Mouse (Mus musculus) lung, postnatal 25 days (tissue): ENCODE measurements around the gene Ppp1r16b.
A peak's percentile ranks its signal among the peaks of the same experiment; 100 is the strongest.

Source experiments
- DNase-seq: peaks from one replicate; pipeline ENCODE4 v3.0.0; 2022; ENCODE audit warnings: low spot score

Ppp1r16b gene

DNA sequence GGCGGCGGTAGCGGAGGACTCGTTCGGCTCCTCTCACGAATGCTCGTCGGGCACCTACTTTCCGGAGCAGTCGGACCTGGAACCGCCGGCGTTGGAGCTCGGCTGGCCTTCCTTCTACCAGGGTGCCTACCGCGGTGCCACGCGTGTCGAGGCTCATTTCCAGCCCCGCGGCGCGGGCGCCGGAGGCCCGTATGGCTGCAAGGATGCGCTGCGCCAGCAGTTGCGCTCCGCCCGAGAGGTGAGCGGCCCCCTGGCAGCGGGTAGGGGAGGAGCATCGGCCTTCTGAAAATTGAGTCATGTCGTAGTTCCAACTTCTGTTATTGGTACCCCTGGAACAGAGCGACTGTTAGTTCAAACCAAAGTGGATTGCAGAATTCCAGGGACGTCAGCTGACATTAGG is 103.2 kb downstream of the Ppp1r16b start:
- DNase-seq: no peak

DNA sequence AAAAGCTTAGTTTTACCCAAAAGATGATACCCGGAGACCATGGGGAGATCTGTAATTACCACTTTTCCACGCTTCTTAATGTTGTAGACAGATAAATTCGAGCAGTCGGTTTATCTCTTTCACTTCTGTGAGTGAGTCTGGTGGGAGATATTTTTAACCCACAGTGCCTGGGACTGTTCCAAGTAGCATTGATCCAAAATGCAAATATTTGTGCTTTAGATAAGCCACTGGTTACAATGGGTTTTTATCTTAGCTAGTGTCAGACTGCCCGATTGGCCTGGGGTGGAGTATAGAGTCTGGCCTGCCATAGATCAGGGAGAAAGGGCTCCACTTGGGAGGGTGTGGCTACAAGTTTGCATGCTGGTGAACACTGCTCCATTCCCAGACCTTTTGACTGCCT is 103.6 kb downstream of the Ppp1r16b start:
- no peak for DNase-seq

DNA sequence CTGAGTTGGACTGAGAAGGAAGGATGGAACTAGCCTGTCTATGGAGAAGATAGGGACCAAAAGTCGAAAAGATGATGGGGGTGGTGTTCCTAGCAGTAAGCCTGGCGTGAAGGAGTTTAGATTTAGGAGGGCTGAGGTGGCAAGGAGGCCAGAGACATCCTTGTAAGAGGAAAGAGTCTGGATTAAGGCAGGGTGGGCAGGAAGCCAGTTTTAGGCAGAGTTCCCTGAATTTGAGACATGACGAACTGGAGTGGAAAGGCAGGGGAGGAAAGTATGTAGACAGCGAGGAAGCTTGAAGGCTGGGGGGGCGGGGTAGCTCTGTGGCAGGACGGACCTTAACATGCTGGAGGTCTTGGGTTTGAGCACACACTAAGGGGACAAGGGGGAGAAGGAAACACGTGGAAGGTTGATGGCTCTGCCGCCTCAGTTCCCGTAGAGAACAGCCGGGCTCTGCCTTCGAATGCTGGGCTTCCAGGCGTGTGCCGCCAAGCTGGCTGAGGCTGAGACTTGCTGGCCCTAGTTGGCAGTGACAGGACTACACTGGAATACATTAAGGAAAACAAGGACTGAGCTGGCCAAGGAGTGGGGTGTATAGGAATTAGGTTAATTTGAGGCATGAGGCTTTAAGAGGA is 105.0 kb downstream of the Ppp1r16b start:
- no peak for DNase-seq

DNA sequence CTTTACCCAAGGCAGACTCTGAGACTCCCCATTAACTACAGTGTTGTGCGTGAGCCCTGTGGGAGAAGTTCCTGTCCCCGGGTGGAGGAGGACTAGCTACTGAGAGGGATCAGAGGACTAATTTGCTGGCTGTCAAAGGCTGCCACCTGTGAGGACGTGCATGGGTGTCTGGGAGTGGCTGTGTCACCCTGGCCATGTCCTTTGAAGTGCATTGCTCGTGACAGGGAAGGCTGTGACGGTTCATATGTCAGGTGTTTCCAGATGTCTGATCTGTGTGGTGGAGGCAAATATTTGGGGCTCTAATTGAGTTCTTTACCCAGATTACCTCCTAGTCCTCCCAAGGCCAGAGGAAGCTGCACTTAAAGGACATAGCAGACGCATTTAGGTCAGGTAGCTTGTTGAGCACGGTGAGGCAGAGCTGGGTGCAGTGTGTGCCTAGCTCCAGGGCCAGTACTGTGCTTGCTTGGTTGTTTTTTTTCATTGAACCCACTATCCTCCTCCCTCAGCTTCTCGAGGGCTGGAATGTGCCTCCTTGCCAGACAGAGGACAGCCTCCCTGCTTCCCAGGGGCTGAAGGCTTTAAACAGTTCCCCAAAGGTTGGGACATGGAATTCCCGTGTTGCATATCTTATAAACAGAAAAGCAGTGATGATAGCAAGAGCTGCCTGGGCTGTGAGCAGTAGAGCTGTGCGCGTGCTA is 106.0 kb downstream of the Ppp1r16b start:
- DNase-seq: no peak

DNA sequence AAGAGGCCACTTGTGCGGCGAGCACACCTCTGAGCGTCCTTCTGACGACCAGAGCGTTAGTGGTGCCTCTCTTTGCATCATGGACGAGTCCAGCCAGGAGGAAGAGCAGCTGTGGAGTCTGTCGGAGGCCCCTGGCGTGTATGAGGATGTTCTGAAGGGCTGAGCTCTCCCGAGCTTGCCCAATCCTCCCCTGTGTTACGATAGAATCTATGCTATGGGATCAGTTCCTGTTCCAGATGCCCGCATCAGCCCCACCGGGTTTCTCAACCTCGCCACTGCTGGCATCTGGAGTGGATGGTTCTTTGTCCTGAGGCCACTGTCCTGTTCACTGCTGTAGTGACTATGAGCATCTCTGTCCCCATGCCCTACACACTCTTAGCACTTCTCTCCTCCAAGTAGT is 107.6 kb downstream of the Ppp1r16b start:
- no peak for DNase-seq

DNA sequence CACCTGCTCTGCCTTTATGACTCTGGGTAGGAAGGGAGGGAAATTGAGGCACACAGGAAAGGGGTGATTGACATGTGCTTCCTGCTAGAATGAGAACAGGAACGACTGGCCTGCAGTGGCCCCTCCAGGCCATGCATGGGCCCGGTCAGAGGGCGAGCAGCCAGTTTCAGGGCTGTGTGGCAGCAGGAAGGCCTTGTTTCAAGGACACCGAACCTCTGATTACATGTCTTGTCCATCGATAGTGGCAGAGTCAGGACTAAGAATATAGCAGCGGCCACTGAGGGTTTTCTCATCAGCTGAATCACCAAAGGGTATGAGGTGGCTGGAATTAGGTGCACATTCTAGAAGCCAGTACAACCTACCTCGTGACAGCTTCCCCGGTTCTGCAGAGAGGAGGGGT is 109.7 kb downstream of the Ppp1r16b start:
- no peak for DNase-seq

DNA sequence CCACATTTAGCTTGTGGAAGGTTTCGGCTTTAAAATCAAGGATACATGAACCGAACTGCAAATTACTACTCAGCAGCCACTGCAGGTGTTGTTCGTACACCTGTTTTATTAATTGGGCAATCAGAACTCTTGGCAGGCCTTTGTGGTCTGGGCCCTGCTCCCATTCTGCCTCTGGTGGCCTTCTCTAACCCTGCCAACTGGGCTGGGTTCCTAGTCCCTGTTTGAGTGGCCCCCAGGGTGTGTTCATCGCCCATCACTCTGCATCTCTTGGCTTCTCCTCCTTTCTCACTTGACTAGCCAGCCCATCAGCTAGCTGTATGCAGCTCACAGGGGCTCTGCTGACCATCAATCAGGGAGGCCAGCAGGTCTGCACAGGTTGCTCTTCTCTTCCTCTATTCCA is 111.5 kb downstream of the Ppp1r16b start:
- no peak for DNase-seq

DNA sequence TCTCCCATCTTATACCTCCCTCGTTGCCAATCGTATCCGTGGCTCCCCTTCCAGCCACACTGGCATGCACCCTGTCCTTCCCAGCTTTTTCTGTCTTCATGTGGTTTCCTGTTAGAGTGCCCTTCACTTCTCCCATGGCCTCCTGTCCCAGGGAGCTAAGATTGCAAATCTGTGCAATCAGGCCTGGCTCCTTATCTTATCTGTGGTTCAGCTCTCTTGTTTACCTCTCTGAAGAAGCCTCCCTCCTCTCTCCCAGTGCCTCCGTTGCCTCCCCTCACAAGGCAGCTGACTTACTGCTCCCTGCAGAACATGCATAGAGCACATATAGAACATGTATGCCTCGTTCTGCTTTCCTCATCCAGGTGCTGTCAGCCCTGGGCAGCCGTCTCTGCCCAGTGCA is 112.3 kb downstream of the Ppp1r16b start:
- no peak for DNase-seq

DNA sequence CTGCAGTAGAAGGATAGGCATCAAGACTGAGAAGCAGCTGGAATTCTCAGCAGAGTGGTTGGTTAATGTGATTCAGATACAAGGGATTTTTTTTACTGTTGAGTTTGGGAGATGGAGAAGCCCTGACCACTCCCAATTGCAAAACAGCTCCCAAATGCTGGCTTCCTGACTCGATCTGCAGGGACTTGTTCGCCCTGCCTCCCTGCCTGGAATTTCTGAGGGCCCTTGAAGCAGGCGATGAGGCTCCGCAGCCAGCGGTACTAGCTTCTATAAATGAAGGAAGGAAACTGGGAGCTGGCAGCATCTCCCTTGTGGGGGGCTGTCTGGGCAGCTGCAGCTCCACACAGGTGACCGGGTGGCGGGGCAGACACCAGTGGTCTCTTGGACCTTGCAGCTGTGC is 113.2 kb downstream of the Ppp1r16b start:
- peak; percentile 26 for DNase-seq

DNA sequence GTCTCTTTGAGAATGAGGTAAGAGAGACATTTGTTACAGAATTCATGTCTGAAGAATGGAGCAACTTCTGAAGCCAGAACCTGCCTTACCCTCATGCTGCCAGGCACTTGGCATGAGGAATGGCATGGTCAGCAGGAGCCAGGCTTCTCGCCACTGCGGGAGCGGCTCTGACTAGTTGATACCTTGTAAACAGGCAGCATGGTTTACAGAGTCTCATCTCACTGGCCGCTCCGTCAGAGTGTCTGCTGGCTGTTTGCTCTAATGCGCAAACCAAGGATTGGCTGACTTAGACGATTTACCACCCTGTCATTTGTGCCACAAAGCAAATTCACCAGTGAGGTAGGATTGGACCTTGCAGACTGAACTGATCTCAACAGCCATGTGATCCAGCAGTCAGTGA is 115.9 kb downstream of the Ppp1r16b start:
- no peak for DNase-seq

DNA sequence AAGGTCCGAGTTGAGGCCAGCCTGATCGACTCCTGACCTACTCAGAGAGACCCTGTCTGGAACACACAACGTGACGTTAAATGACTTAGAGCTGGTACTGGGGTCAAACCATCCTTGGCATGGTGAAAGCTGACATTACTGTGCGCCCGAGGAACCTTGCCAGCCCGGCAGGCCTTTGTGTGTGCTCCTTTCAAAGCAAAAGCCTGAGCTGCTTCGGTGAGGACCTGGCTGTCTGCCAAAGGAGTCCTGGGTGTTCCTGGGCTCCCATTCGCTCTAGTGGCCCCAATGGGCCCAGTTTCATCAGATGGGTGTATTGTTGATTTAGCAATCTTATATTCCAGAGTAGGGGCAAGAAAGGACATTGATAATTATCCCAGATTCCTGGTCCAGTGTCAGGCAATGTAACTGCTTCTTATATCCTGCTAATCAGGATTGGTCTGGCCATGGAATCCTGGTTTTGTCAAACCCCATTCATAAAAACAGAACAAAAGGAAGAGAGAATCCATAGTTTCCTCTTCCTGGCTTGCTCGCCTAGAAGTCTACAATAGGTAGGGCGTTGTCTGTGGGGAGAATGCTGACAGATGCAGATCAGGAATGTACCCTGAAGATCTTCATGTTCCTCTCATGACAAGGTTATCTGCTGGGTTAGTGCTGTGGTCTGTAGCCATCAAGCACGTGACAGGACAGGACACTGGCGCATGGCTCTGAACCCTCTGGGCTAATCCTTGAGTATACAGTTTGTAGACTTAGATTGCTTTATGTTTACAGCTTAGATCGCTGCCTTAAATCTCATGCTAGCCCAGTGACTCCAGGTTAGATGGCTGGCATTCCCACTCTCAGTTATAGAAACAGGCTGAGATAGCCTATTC is 122.0 kb downstream of the Ppp1r16b start:
- peak; percentile 36 for DNase-seq

DNA sequence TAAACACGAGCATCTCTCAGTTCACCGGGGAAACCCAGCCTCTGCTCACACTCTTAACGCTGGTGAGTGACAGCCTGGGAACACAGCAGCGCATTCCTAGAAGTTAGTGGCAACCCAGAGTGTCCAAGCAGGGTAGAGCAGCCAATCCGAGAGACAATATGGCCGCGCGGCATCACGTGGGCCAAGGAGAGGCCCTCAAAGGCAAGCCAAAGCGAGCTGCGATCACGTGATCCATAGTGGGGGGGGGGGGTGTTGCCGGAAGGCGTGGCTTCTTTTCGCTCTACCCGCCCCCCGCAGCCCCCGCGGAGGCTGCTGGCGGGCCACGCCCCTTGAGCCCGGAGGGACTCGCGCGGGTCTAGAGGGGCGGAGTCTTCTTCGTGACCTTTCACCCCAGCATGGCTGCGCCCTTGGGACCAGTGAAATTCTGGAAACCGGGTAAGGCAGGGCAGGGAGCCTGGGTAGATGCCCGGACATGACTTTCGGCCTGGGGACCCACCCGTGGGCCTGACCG is 129.4 kb downstream of the Ppp1r16b start, which contains the start of gene Dhx35:
Gene Dhx35, plus strand, starts transcription at position 314 of the 511 bp plus-strand sequence.
- peak; percentile 95 for DNase-seq

DNA sequence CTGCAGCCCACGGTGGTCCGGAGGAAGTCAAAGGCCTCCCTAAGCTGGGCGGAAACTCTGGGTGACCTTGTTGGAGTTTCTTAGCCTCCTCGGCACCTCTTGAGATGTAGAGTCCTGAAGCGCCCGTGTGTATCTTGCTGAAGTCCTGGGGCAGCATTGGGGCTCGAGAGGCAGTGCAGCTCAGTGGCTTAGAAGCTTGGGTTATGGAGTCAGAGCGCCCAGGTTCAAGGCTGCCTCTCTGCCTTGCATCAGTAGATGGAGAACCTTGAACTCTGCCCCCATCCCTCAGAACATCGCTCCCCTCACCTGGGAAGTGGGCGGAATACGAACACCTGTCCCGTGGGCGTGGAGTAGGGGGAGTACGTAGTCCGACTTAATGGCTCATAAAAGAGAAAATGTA is 129.8 kb downstream of the Ppp1r16b start:
- no peak for DNase-seq

DNA sequence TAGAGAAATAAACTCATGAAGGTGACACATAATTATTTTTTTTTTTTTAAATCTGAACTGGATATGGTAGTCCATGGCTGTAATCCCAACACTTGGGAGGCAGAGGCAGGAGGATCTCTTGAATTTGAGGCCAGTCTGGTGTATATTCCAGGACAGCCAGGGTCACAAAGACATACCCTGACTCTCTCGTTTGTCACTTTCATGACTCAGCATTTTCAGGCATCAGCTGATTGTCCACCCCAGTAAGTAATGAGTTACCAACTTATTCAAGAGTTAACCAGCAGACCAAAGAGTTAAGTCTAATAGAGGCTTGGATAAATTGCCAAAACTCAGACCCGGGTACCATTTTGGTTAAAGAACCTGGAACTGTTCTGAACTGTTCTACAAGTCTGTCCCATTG is 130.7 kb downstream of the Ppp1r16b start:
- DNase-seq: no peak

DNA sequence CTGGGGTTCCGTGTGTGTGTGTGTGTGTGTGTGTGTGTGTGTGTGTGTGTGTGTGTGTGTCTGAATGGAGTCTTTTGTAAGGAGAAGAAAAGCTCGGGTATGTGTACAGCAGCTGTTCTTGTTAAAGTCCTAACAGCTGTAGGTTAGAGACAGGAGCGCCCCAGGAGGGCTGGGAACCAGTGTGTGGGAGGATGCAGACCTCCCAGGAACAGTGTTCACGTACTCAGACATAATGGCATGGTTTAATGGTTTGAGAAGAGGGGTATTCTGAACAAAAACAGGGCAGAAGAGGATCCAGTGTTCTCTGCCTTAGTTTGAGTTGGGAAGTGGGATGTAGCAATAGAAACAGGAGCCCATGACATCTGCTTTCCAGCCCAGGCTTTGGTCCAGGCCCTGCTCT is 134.1 kb downstream of the Ppp1r16b start:
- DNase-seq: no peak

DNA sequence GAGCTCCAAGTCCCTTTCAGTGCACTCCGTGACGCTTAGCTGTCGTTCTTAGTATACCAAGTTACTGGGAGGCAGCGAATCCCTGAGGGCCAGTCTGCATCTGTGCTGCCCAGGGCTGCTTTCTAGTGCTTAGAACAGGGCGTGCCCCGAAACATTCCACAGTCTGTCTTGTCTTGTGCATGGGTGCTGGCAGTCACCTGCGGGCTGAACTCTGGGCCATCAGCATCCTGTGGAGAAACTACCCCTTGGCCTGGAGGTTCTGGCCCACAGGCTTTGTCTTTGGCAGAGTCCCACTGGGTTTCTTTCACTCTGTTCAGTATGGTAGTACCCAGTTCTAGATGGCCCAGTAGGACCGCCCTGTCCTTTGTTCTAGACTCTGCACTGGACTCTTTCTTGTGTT is 135.6 kb downstream of the Ppp1r16b start:
- no peak for DNase-seq

DNA sequence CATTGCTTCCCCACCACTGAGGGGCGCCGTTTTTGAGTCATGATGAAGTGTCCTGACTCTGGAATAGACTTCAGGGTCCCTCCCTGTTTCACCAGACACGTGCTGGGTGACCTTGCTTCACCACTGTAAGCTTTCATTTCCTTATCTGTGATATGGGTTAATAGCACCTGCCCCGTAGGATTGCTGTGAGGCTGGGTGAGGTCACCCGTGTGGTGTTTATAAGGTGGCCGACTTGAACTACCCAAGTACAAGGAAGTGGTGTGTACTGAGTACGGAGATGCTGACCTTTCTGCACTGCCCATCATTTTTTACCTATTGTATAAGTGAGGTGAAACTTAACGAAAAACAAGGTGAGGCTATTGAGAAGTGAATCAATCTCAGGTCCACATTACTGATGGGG is 138.4 kb downstream of the Ppp1r16b start:
- DNase-seq: no peak

DNA sequence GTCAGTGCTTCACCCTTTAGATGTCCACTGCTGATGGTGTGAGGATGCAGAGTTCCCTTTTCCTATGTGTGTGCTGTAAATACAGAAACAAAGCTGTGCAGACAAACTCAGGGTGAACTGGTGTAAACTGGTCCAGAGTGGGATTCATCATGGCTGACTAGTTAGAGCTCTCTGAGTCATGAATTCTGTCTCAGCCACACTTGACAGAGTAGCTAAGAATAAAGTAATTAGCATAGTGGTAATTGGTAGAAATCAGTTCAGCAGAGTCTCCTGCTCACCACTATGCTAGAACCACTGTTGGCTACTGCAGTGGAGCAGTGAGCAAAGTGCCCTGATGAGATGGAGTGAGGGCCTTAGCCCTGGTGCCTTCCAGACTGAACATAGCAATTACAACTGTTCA is 150.5 kb downstream of the Ppp1r16b start:
- no peak for DNase-seq
